Mouse (Mus musculus) spleen, postnatal 4 days (tissue): ENCODE measurements at regions not wholly inside any gene's neighbourhood (a gene's known extent, or its start where the extent isn't known, plus 50 kb on each side); places are given as distances from the start of the nearest gene placed in this dataset.

Experiments
- DNase-seq, 2 experiments: peaks; one replicate each; pipeline ENCODE4 v3.0.0; 2022; ENCODE audit warnings: low spot score in 2 of 2

GRCm38 (mm10) chr6:95179993-95180392, 63.0 kb downstream of the Kbtbd8 start:
- DNase-seq, result no peak

GRCm38 (mm10) chr6:95182238-95182637, 65.2 kb downstream of the Kbtbd8 start:
- no peak for DNase-seq

- no peak for DNase-seq
Measured at GRCm38 (mm10) chr6:95185074-95185931, 68.3 kb downstream of the Kbtbd8 start.

GRCm38 (mm10) chr6:95196631-95197030, 79.6 kb downstream of the Kbtbd8 start:
- no peak for DNase-seq

- no peak for DNase-seq
Measured at GRCm38 (mm10) chr6:95198611-95199010, 81.6 kb downstream of the Kbtbd8 start.

- no peak for DNase-seq
Measured at GRCm38 (mm10) chr6:95202291-95202790, 85.3 kb downstream of the Kbtbd8 start.

- no peak for DNase-seq
Measured at GRCm38 (mm10) chr6:95202978-95203377, 85.9 kb downstream of the Kbtbd8 start.

- no peak for DNase-seq
Measured at GRCm38 (mm10) chr6:95204231-95204630, 87.2 kb downstream of the Kbtbd8 start.

- DNase-seq, result no peak
Measured at GRCm38 (mm10) chr6:95207063-95207462, 90.0 kb downstream of the Kbtbd8 start.

GRCm38 (mm10) chr6:95217431-95217830, 100.4 kb downstream of the Kbtbd8 start:
- no peak for DNase-seq

GRCm38 (mm10) chr6:95218830-95219229, 101.8 kb downstream of the Kbtbd8 start:
- DNase-seq, result no peak

- peak; percentile 46 to 84 for DNase-seq
Measured at GRCm38 (mm10) chr6:95223537-95223936, 98.4 kb upstream of the Gm10234 start.

- no peak for DNase-seq
Measured at GRCm38 (mm10) chr6:95229885-95230284, 92.0 kb upstream of the Gm10234 start.

GRCm38 (mm10) chr6:95234712-95235111, 87.2 kb upstream of the Gm10234 start:
- DNase-seq, result no peak

GRCm38 (mm10) chr6:95243657-95244056, 78.3 kb upstream of the Gm10234 start:
- no peak for DNase-seq

GRCm38 (mm10) chr6:95244911-95245310, 77.0 kb upstream of the Gm10234 start:
- DNase-seq, result no peak

GRCm38 (mm10) chr6:95256303-95256702, 65.6 kb upstream of the Gm10234 start:
- DNase-seq, result no peak

GRCm38 (mm10) chr6:95261001-95261400, 60.9 kb upstream of the Gm10234 start:
- no peak for DNase-seq

- no peak for DNase-seq
Measured at GRCm38 (mm10) chr6:95264011-95264869, 57.7 kb upstream of the Gm10234 start.

GRCm38 (mm10) chr6:95269524-95269923, 52.4 kb upstream of the Gm10234 start:
- no peak for DNase-seq
